Mouse (Mus musculus): Measurements from ENCODE around the gene Gpr107.

GRCm38 (mm10) chr2:31204677-31205076 lies 52.6 kb downstream of the Gpr107 start:
- TF ChIP-seq POLR2A (IDR thresholded peaks at IDR 0.05; ENCODE audit: insufficient read depth, low read length) = no peak
- TF ChIP-seq CTCF (IDR thresholded peaks at IDR 0.05; ENCODE audit: low read depth, low read length) = no peak

All from ES-Bruce4 (cell line).